Mouse (Mus musculus): ENCODE data around the gene Gtf2i. TPM values are rescaled to one million over a fixed set of nuclear protein-coding genes. Genes with fewer than 3 reads are reported as not detected.

The Gtf2i gene
- total RNA-seq, 1 experiment = 64.3 TPM

DNA sequence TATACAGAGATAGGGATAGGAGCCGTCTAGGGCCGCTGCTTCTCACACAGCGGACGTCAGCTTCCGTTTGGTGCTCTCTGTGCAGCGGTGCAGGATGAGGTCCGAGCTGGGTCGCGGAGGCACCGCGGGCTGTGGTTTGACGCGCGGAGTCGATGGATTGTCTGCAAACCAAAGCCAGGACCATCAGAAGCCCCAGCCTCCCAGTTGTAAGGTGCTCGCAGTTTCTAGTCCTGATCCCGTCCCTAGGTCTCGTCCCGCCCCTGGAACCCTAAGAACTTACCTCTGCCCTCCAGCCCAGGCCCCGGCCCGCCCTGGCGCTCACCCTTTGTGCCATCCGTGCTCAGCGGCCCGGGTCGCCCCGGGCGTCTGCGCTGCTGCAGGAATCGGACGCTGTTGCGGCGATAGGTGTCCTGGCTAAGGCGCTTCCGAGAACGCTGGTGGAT is 92.8 kb downstream of the Gtf2i start:
- no peak for DNase-seq (ENCODE audit: low read depth, low spot score)
- Histone ChIP-seq H3K4me3 (ENCODE audit: insufficient read depth in 1 of 2, low read depth in 1 of 2, low read length in 2 of 2, poor library complexity in 1 of 2, severe bottlenecking in 1 of 2) (peak overlapping the region; percentile 29 to 54; a peak in 3 of 4 replicates), H3K4me1 (ENCODE audit: control insufficient read depth in 2 of 2, insufficient read depth in 2 of 2, low read length in 2 of 2, poor library complexity in 1 of 2) (peaks cover 0 to 15% of the 10 kb centered on the region in 2 experiments; a peak in 2 of 4 replicates), H3K9me3 (ENCODE audit: control insufficient read depth, insufficient read depth, low read depth, low read length) (no peaks in the 10 kb centered on the region), H3K9ac (ENCODE audit: insufficient read depth, low read depth, low read length, poor library complexity, severe bottlenecking) (peak overlapping the region; percentile 38; the same call in 1 of the 2 replicates), H3K27ac (ENCODE audit: insufficient read depth, low read depth, low read length, poor library complexity, severe bottlenecking) (no peak overlapping the region), H3K36me3 (ENCODE audit: control insufficient read depth, insufficient read depth, low read length, poor library complexity, severe bottlenecking) (no peaks in the 10 kb centered on the region)
- TF ChIP-seq ZC3H11A (IDR thresholded peaks at IDR 0.05; ENCODE audit: borderline replicate concordance, low read depth, low read length) = no peak
- TF ChIP-seq ZNF384 (IDR thresholded peaks at IDR 0.05; ENCODE audit: low read depth, low read length) = no peak
- TF ChIP-seq MAFK (IDR thresholded peaks at IDR 0.05; ENCODE audit: insufficient read depth, low read depth, low read length) = no peak
- TF ChIP-seq HCFC1 (IDR thresholded peaks at IDR 0.05; ENCODE audit: borderline replicate concordance, insufficient read depth, low read length) = no peak
- TF ChIP-seq CHD2 (IDR thresholded peaks at IDR 0.05; ENCODE audit: low read depth, low read length) = no peak
- in situ Hi-C loops (cut with MboI; ENCODE audit: low sequenced_read_pairs in 2 of 2, unreplicated experiment in 2 of 2) = no loop called here

DNA sequence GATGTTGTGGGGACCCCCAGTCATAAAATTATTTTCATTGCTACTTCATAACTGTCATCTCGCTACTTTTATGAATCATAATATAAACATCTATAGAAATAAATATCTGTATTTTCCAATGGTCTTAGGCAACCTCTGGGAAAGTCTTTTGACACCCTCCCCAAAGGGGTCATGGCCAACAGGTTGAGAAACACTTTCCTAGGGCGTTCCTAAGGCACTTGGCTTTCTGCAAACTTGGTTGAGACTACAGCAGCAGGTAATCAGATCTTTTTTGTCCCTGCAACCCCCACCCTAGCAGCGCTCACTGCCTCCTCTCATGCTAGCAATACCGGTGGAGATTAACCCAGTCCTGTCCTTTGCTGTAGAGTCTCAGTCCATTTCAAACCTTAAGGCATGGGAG is 93.3 kb downstream of the Gtf2i start:
- Histone ChIP-seq H3K36me3 (ENCODE audit: control insufficient read depth, insufficient read depth, low read length, poor library complexity, severe bottlenecking) (no peaks in the 10 kb centered on the region), H3K4me3 (ENCODE audit: insufficient read depth in 1 of 2, low read depth in 1 of 2, low read length in 2 of 2, poor library complexity in 1 of 2, severe bottlenecking in 1 of 2) (peak overlapping the region; percentile 29 to 54; a peak in 2 of 4 replicates), H3K9ac (ENCODE audit: insufficient read depth, low read depth, low read length, poor library complexity, severe bottlenecking) (no peak overlapping the region), H3K9me3 (ENCODE audit: control insufficient read depth, insufficient read depth, low read depth, low read length) (no peaks in the 10 kb centered on the region), H3K27ac (ENCODE audit: insufficient read depth, low read depth, low read length, poor library complexity, severe bottlenecking) (no peak overlapping the region), H3K4me1 (ENCODE audit: control insufficient read depth in 2 of 2, insufficient read depth in 2 of 2, low read length in 2 of 2, poor library complexity in 1 of 2) (peaks cover 0 to 15% of the 10 kb centered on the region in 2 experiments; a peak in 2 of 4 replicates)
- no peak for DNase-seq (ENCODE audit: low read depth, low spot score)
- no peak for TF ChIP-seq HCFC1 (IDR thresholded peaks at IDR 0.05; ENCODE audit: borderline replicate concordance, insufficient read depth, low read length)
- TF ChIP-seq ZNF384 (IDR thresholded peaks at IDR 0.05; ENCODE audit: low read depth, low read length) = no peak
- TF ChIP-seq ZC3H11A (IDR thresholded peaks at IDR 0.05; ENCODE audit: borderline replicate concordance, low read depth, low read length) = no peak
- TF ChIP-seq CHD2 (IDR thresholded peaks at IDR 0.05; ENCODE audit: low read depth, low read length) = no peak
- TF ChIP-seq MAFK (IDR thresholded peaks at IDR 0.05; ENCODE audit: insufficient read depth, low read depth, low read length) = no peak
- in situ Hi-C loops (cut with MboI; ENCODE audit: low sequenced_read_pairs in 2 of 2, unreplicated experiment in 2 of 2) = no loop called here

DNA sequence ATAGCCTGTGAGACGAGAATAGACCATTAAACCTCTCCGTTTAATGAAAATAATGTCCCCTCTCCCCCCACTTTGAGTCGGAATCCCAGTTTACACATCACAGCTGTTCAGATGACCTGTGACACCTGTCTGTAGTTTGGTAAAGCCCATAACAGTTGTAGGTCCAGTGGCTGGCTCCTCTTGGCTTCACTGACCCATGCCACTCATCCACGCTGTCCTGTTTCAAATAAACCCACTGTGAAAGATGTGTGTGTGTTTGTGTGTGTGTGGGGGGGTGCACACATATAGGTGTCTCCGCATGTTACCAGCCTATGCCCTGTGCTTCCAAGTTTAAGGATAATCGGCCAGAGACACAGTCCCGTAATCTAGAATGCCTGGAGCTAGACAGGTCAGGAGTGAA is 96.7 kb downstream of the Gtf2i start:
- Histone ChIP-seq H3K27ac (ENCODE audit: insufficient read depth, low read depth, low read length, poor library complexity, severe bottlenecking) (no peak overlapping the region), H3K9me3 (ENCODE audit: control insufficient read depth, insufficient read depth, low read depth, low read length) (no peaks in the 10 kb centered on the region), H3K4me1 (ENCODE audit: control insufficient read depth in 2 of 2, insufficient read depth in 2 of 2, low read length in 2 of 2, poor library complexity in 1 of 2) (peaks cover 0 to 7% of the 10 kb centered on the region in 2 experiments; a peak in 1 of 4 replicates), H3K9ac (ENCODE audit: insufficient read depth, low read depth, low read length, poor library complexity, severe bottlenecking) (no peak overlapping the region), H3K4me3 (ENCODE audit: insufficient read depth in 1 of 2, low read depth in 1 of 2, low read length in 2 of 2, poor library complexity in 1 of 2, severe bottlenecking in 1 of 2) (no peak overlapping the region), H3K36me3 (ENCODE audit: control insufficient read depth, insufficient read depth, low read length, poor library complexity, severe bottlenecking) (no peaks in the 10 kb centered on the region)
- no peak for DNase-seq (ENCODE audit: low read depth, low spot score)
- in situ Hi-C loops (cut with MboI; ENCODE audit: low sequenced_read_pairs in 2 of 2, unreplicated experiment in 2 of 2) = no loop called here
- TF ChIP-seq HCFC1 (IDR thresholded peaks at IDR 0.05; ENCODE audit: borderline replicate concordance, insufficient read depth, low read length) (no peak), CHD2 (IDR thresholded peaks at IDR 0.05; ENCODE audit: low read depth, low read length) (no peak), ZC3H11A (IDR thresholded peaks at IDR 0.05; ENCODE audit: borderline replicate concordance, low read depth, low read length) (no peak), ZNF384 (IDR thresholded peaks at IDR 0.05; ENCODE audit: low read depth, low read length) (no peak), MAFK (IDR thresholded peaks at IDR 0.05; ENCODE audit: insufficient read depth, low read depth, low read length) (no peak)

DNA sequence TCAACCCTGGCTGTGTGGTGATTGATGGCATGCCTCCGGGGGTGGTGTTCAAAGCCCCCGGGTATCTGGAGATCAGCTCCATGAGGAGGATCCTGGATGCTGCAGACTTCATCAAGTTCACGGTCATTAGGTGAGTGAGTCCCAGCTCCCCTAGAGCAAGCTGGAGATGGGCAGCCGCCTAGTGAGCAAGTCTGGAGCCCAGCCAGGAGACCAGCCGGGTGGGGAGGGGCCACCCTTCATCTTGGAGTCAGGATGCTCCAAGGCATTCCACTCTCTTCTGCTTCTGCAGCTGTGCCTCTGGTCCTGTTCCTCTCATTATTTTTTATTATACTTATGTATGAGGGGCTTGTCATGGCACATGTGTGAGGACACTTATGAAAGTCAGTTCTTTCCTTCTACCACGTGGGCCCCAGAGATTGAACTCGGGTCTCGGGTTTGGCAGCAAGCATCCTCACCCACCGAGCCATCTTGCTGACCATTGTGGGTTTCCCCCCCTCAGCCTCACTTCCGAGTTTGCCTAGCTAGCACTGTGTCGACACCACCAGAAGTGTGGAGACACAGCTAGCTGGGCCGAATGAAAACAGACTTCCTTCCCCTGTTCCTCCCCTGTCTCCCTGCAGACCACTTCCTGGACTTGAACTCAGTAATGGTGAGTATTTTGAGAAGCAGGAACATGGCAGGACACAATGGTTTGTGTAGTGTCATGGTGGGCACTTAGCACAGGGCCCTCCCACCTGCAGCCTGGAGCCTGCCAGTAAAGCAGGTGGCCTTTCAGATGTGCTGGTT is 100.3 kb downstream of the Gtf2i start:
- H3K36me3 ChIP-seq (ENCODE audit: control insufficient read depth, insufficient read depth, low read length, poor library complexity, severe bottlenecking) = no peaks in the 10 kb centered on the region
- no peak overlapping the region for H3K9ac ChIP-seq (ENCODE audit: insufficient read depth, low read depth, low read length, poor library complexity, severe bottlenecking)
- no peak for DNase-seq (ENCODE audit: low read depth, low spot score)
- H3K9me3 ChIP-seq (ENCODE audit: control insufficient read depth, insufficient read depth, low read depth, low read length) = no peaks in the 10 kb centered on the region
- H3K27ac ChIP-seq (ENCODE audit: insufficient read depth, low read depth, low read length, poor library complexity, severe bottlenecking) = no peak overlapping the region
- no peak overlapping the region for H3K4me3 ChIP-seq (ENCODE audit: insufficient read depth in 1 of 2, low read depth in 1 of 2, low read length in 2 of 2, poor library complexity in 1 of 2, severe bottlenecking in 1 of 2)
- no peaks in the 10 kb centered on the region for H3K4me1 ChIP-seq (ENCODE audit: control insufficient read depth in 2 of 2, insufficient read depth in 2 of 2, low read length in 2 of 2, poor library complexity in 1 of 2)
- in situ Hi-C loops (cut with MboI; ENCODE audit: low sequenced_read_pairs in 2 of 2, unreplicated experiment in 2 of 2) = no loop called here
- TF ChIP-seq CHD2 (IDR thresholded peaks at IDR 0.05; ENCODE audit: low read depth, low read length) (no peak), ZC3H11A (IDR thresholded peaks at IDR 0.05; ENCODE audit: borderline replicate concordance, low read depth, low read length) (no peak), ZNF384 (IDR thresholded peaks at IDR 0.05; ENCODE audit: low read depth, low read length) (no peak)

All from ES-E14 (cell line).